Mouse (Mus musculus): ENCODE results near the gene Dkk2. TPM values are rescaled to one million over a fixed set of nuclear protein-coding genes. Genes with fewer than 3 reads are reported as not detected.

The Dkk2 gene
- polyA plus RNA-seq, 1 experiment from 2014 or later, result 14.1 TPM

DNA sequence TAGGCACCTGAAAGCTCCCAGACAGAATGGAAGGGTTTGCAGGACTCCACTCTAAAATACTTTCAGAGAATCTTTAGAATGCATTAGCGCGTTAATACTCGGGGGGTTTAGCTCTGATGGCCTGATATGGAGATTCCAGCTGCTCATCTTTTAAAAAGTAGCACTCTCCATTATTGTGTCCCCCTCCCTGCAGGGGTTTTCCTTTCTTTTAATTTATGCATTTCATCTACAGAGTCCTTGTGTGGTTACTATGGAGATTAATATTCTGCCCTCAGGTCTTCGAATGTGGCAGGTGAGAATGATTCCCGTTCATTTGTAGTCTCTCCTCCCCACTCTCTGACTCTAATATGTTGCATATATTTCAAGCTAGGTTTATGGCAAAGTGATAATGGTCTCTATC is 117.6 kb downstream of the Dkk2 start:
- Histone ChIP-seq H3K4me1 (replicated peaks; ENCODE audit: control insufficient read depth, insufficient read depth, low read length) (no peaks in the 10 kb centered on the region), H3K27ac (ENCODE audit: low read depth, low read length) (no peak overlapping the region), H3K27me3 (ENCODE audit: control insufficient read depth, insufficient read depth, low read length) (no peaks in the 10 kb centered on the region), H3K4me2 (ENCODE audit: low read depth, low read length, severe bottlenecking) (no peak overlapping the region), H3K36me3 (ENCODE audit: control insufficient read depth, insufficient read depth, low read length) (no peaks in the 10 kb centered on the region), H3K9me3 (ENCODE audit: control insufficient read depth, low read length) (no peaks in the 10 kb centered on the region), H3K9ac (ENCODE audit: low read length) (no peak overlapping the region), H3K4me3 (ENCODE audit: low read depth, low read length) (no peak overlapping the region)
- ATAC-seq (replicated peaks; ENCODE audit: low FRiP score), result 0 out of 2 replicates have a peak, but pooled peaks have one; percentile 10
- WGBS, result 87% methylated on average over 5 of the region's 5 CpGs
- no peak for DNase-seq (ENCODE audit: low spot score)

DNA sequence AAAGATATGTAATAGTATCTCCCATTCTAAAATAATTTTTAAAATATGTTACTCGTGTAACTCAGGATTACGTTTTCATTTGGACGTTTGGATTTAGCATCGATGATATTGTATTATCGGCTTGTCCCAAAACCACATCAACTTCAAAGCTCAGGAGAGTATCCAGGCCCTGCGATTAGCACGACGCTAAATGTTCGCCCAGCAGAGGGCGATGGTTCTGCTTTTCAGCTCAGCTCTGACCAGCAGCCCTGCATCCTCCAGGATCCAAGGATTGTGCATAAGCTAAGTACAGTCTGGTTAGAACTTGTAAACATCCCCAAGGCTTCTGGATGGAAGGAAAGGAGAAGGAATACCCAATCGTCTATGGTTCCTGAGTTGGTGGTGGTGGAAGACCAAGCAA is 122.4 kb downstream of the Dkk2 start:
- 33% methylated on average over 11 of the region's 11 CpGs for WGBS
- H3K4me3 ChIP-seq (ENCODE audit: low read depth, low read length), result no peak overlapping the region
- no peak overlapping the region for H3K4me2 ChIP-seq (ENCODE audit: low read depth, low read length, severe bottlenecking)
- no peaks in the 10 kb centered on the region for H3K36me3 ChIP-seq (ENCODE audit: control insufficient read depth, insufficient read depth, low read length)
- H3K9ac ChIP-seq (ENCODE audit: low read length), result no peak overlapping the region
- H3K27me3 ChIP-seq (ENCODE audit: control insufficient read depth, insufficient read depth, low read length), result no peaks in the 10 kb centered on the region
- no peak overlapping the region for H3K27ac ChIP-seq (ENCODE audit: low read depth, low read length)
- H3K9me3 ChIP-seq (ENCODE audit: control insufficient read depth, low read length), result no peaks in the 10 kb centered on the region
- peak; percentile 84 for ATAC-seq (replicated peaks; ENCODE audit: low FRiP score)
- DNase-seq (ENCODE audit: low spot score), result peak; percentile 75
- H3K4me1 ChIP-seq (replicated peaks; ENCODE audit: control insufficient read depth, insufficient read depth, low read length), result no peaks in the 10 kb centered on the region

DNA sequence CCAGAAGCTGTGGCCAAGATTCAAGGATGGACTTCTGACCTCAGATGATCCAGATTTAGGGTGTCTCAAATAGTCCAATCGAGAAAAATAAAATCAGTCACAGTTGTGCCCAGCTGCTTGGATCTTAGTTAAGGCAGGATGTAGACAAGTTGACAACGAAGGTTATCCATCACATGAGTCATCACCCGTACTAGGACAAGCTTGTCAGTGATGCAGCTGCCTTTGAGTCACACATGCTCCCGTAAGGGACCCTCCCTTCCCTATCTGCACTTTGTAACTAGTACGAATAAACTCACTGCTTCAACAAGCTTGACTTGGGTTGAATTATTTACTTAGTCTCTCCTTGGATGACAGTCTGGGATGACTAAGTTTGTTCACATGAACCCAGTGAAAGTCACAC is 126.2 kb downstream of the Dkk2 start:
- Histone ChIP-seq H3K27ac (ENCODE audit: low read depth, low read length) (no peak overlapping the region), H3K9me3 (ENCODE audit: control insufficient read depth, low read length) (no peaks in the 10 kb centered on the region), H3K9ac (ENCODE audit: low read length) (no peak overlapping the region), H3K4me3 (ENCODE audit: low read depth, low read length) (no peak overlapping the region), H3K4me2 (ENCODE audit: low read depth, low read length, severe bottlenecking) (no peak overlapping the region), H3K27me3 (ENCODE audit: control insufficient read depth, insufficient read depth, low read length) (no peaks in the 10 kb centered on the region), H3K4me1 (replicated peaks; ENCODE audit: control insufficient read depth, insufficient read depth, low read length) (no peaks in the 10 kb centered on the region), H3K36me3 (ENCODE audit: control insufficient read depth, insufficient read depth, low read length) (no peaks in the 10 kb centered on the region)
- DNase-seq (ENCODE audit: low spot score) (no peak), ATAC-seq (replicated peaks; ENCODE audit: low FRiP score) (no peak)
- 88% methylated on average over 5 of the region's 5 CpGs for WGBS

- H3K4me1 ChIP-seq (replicated peaks; ENCODE audit: control insufficient read depth, insufficient read depth, low read length), result no peaks in the 10 kb centered on the region
- no peak for DNase-seq (ENCODE audit: low spot score)
- no peak overlapping the region for H3K4me3 ChIP-seq (ENCODE audit: low read depth, low read length)
- WGBS, result 89% methylated on average over 7 of the region's 7 CpGs
- no peak overlapping the region for H3K9ac ChIP-seq (ENCODE audit: low read length)
- no peak overlapping the region for H3K27ac ChIP-seq (ENCODE audit: low read depth, low read length)
- no peak overlapping the region for H3K4me2 ChIP-seq (ENCODE audit: low read depth, low read length, severe bottlenecking)
- no peaks in the 10 kb centered on the region for H3K36me3 ChIP-seq (ENCODE audit: control insufficient read depth, insufficient read depth, low read length)
- ATAC-seq (replicated peaks; ENCODE audit: low FRiP score), result no peak
- no peaks in the 10 kb centered on the region for H3K27me3 ChIP-seq (ENCODE audit: control insufficient read depth, insufficient read depth, low read length)
- H3K9me3 ChIP-seq (ENCODE audit: control insufficient read depth, low read length), result no peaks in the 10 kb centered on the region
Measured at GRCm38 (mm10) chr3:132219977-132220487, 134.9 kb downstream of the Dkk2 start.

GRCm38 (mm10) chr3:132227622-132228021 is 142.5 kb downstream of the Dkk2 start:
- no peak for ATAC-seq (replicated peaks; ENCODE audit: low FRiP score)
- Histone ChIP-seq H3K9ac (ENCODE audit: low read length) (no peak overlapping the region), H3K9me3 (ENCODE audit: control insufficient read depth, low read length) (no peaks in the 10 kb centered on the region), H3K4me3 (ENCODE audit: low read depth, low read length) (no peak overlapping the region), H3K36me3 (ENCODE audit: control insufficient read depth, insufficient read depth, low read length) (no peaks in the 10 kb centered on the region), H3K4me1 (replicated peaks; ENCODE audit: control insufficient read depth, insufficient read depth, low read length) (no peaks in the 10 kb centered on the region), H3K27ac (ENCODE audit: low read depth, low read length) (no peak overlapping the region), H3K27me3 (ENCODE audit: control insufficient read depth, insufficient read depth, low read length) (no peaks in the 10 kb centered on the region), H3K4me2 (ENCODE audit: low read depth, low read length, severe bottlenecking) (no peak overlapping the region)
- WGBS, result 94% methylated on average over 1 of the region's 1 CpGs
- DNase-seq (ENCODE audit: low spot score), result no peak

Measured in forebrain, embryonic 11.5 days (tissue).